Mouse (Mus musculus) lung, postnatal 0 days (tissue): ENCODE measurements around the gene Zfp341. TPM values are rescaled to one million over a fixed set of nuclear protein-coding genes. Genes with fewer than 3 reads are reported as not detected.

ENCODE experiments used
- ATAC-seq: fragments of 200-750 bp; cut with Nextera tagmentation; 2 replicates; pipeline ENCODE4 v1.8.0; 2017; ENCODE audit warnings: moderate library complexity
- DNase-seq: peaks from one replicate; pipeline ENCODE4 v3.0.0-alpha.2; 2016; ENCODE audit warnings: low spot score
- H3K27ac ChIP-seq: fragments of 300-500 bp; sonication (generic); 2 replicates; pipeline ENCODE4 v1.5.1; 2014; ENCODE audit warnings: antibody characterized with exemption, mild to moderate bottlenecking, low read length, mixed read lengths
- H3K27me3 ChIP-seq: fragments of 300-500 bp; sonication (generic); replicated peaks from 2 replicates; pipeline ENCODE4 v1.6.1; 2014; ENCODE audit warnings: low read length, mixed read lengths; ENCODE audit not compliant: insufficient read depth
- H3K36me3 ChIP-seq: fragments of 300-500 bp; sonication (generic); 2 replicates; pipeline ENCODE4 v1.6.1; 2014; ENCODE audit warnings: low read length, mixed read lengths; ENCODE audit not compliant: insufficient read depth
- H3K4me1 ChIP-seq: fragments of 300-500 bp; sonication (generic); 2 replicates; pipeline ENCODE4 v1.6.1; 2014; ENCODE audit warnings: antibody characterized with exemption, low read depth, low read length, mixed read lengths; ENCODE audit not compliant: insufficient read depth
- H3K4me2 ChIP-seq: fragments of 300-500 bp; sonication (generic); replicated peaks from 2 replicates; pipeline ENCODE4 v1.6.1; 2014; ENCODE audit warnings: low read depth, mild to moderate bottlenecking, low read length, moderate library complexity, mixed read lengths
- H3K4me3 ChIP-seq: fragments of 300-500 bp; sonication (generic); 2 replicates; pipeline ENCODE4 v1.5.1; 2014; ENCODE audit warnings: low read depth, low read length
- H3K9ac ChIP-seq: fragments of 300-500 bp; sonication (generic); replicated peaks from 2 replicates; pipeline ENCODE4 v1.6.1; 2014; ENCODE audit warnings: low read depth, mild to moderate bottlenecking
- H3K9me3 ChIP-seq: fragments of 300-500 bp; sonication (generic); 2 replicates; pipeline ENCODE4 v1.6.1; 2016; ENCODE audit warnings: low read length, mixed read lengths
- CTCF ChIP-seq: IDR thresholded peaks from 2 replicates; pipeline ENCODE4 v1.5.1; 2016; ENCODE audit warnings: antibody characterized with exemption, mild to moderate bottlenecking
- EP300 ChIP-seq: IDR thresholded peaks from 2 replicates; pipeline ENCODE4 v1.6.1; 2016; ENCODE audit warnings: antibody characterized with exemption, mild to moderate bottlenecking, control low read depth
- WGBS: fragments of 180-500 bp; shearing (Covaris S2); extraction: QIAGEN DNeasy Blood & Tissue Kit; methylation state at CpG from one replicate; pipeline ENCODE4 v1.1.7; 2014; 5-methylcytosine and 5-hydroxymethylcytosine counted together
- polyA plus RNA-seq: library from polyadenylated mRNA; unstranded; fragments of >200 nt; fragmentation: Nextera tagmentation; extraction: Ambion mirVana; gene quantifications from 2 replicates; pipeline ENCODE4 v1.2.1, GENCODE M21; 2015

Zfp341 gene
- polyA plus RNA-seq, 1 experiment from 2014 or later: 0.76 TPM

DNA sequence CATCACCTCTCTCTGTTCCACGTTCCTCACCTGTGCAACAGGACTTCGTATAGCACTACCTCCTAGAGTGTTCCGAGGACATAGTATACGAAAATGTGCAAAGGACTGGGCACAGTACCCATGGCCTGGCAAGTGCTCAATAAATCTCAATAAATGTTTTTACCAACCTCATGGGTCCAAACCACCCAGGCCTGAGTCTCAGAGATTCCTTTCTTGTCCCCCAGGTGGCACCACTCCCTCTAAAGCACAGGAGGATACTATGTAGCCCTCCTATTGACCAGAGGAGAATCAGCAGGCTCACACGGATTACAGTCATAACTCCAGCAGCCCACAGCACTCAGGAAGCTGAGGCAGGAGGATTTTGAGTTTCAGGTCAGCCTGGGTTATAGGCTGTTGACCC, 33.5 kb downstream of the Zfp341 start:
- H3K4me2 ChIP-seq: no peak overlapping the region
- H3K9ac ChIP-seq: no peak overlapping the region
- H3K9me3 ChIP-seq: no peaks in the 10 kb centered on the region
- no peaks in the 10 kb centered on the region for H3K4me1 ChIP-seq
- peak; percentile 43 for DNase-seq
- no peak overlapping the region for H3K4me3 ChIP-seq
- H3K27me3 ChIP-seq: no peaks in the 10 kb centered on the region
- TF ChIP-seq CTCF (peak; percentile 66), EP300 (no peak)
- ATAC-seq: no peak
- WGBS: 75% methylated on average over 5 of the region's 5 CpGs
- no peaks in the 10 kb centered on the region for H3K36me3 ChIP-seq
- H3K27ac ChIP-seq: no peak overlapping the region

DNA sequence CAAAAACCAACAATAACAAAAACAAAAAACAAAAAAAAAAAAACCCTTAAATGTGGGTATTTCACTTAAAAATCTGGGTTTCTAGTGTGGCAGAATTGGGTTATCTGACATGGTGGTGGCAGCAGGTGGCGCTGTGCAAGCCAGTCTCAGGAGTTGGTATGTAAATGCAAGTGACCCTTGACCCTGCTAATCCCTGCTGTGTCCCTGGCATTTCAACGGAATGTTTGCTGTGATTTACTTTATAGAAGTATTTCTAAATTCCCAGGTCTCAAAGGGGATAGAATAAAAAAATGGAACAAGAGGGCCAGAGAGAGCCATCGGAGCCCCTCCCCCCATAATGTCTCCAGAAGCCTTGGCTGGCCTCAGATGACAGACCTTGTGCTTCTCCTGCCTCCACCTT, 35.0 kb downstream of the Zfp341 start:
- H3K4me2 ChIP-seq: no peak overlapping the region
- H3K4me1 ChIP-seq: no peaks in the 10 kb centered on the region
- no peaks in the 10 kb centered on the region for H3K9me3 ChIP-seq
- DNase-seq (peak; percentile 53), ATAC-seq (no peak)
- H3K27ac ChIP-seq: no peak overlapping the region
- H3K4me3 ChIP-seq: no peak overlapping the region
- no peak overlapping the region for H3K9ac ChIP-seq
- TF ChIP-seq EP300: no peak
- peak; percentile 73 for TF ChIP-seq CTCF
- H3K27me3 ChIP-seq: no peaks in the 10 kb centered on the region
- no peaks in the 10 kb centered on the region for H3K36me3 ChIP-seq
- WGBS: 30% methylated on average over 3 of the region's 3 CpGs

- Histone ChIP-seq H3K9me3 (no peaks in the 10 kb centered on the region), H3K9ac (no peak overlapping the region), H3K27me3 (no peaks in the 10 kb centered on the region), H3K36me3 (no peaks in the 10 kb centered on the region), H3K4me3 (no peak overlapping the region), H3K4me1 (no peaks in the 10 kb centered on the region), H3K27ac (peak overlapping the region; percentile 57; the same call in 1 of the 2 replicates), H3K4me2 (no peak overlapping the region)
- DNase-seq (no peak), ATAC-seq (no peak)
- TF ChIP-seq CTCF: peak; percentile 24
- TF ChIP-seq EP300: no peak
- WGBS: 83% methylated on average over 3 of the region's 3 CpGs
These were observed 37.3 kb downstream of the Zfp341 start for GRCm38 (mm10) chr2:154650404-154650803.

DNA sequence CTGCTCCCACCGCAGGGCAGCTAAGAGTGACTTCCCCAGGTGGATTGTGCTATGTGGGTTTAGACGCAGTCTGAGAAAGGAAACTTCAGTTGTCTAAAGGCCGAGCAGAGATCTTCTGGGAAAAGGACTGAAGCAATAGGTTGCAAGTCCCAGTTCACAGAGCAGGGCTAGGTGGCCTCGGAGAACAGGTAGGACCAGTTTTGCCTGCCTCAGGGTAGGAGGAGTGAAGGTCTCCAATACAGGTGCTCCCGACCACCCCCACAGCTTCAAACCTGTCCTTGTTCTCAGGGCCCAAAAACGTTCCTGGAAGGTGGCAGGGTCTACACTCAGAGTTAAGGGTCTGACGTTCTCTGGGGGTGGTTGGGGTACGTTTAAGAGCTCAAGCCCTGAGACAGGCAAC, 38.3 kb downstream of the Zfp341 start, which contains the start of gene Chmp4b:
TSS of gene Chmp4b (plus strand) at position 343 of the 400 bp plus-strand sequence.
- DNase-seq: peak; percentile 74
- Histone ChIP-seq H3K9ac (no peak within 1 kb of the TSS), H3K4me1 (no peaks in the 10 kb centered on the region), H3K9me3 (no peaks in the 10 kb centered on the region), H3K36me3 (no peaks in the 10 kb centered on the region), H3K4me2 (no peak within 1 kb of the TSS), H3K27ac (peak within 1 kb of the TSS; percentile 57), H3K4me3 (no peak within 1 kb of the TSS), H3K27me3 (no peaks in the 10 kb centered on the region)
- WGBS: 41% methylated on average over 8 of the region's 8 CpGs
- TF ChIP-seq CTCF: no peak
- TF ChIP-seq EP300: no peak
- peak; percentile 63 for ATAC-seq

DNA sequence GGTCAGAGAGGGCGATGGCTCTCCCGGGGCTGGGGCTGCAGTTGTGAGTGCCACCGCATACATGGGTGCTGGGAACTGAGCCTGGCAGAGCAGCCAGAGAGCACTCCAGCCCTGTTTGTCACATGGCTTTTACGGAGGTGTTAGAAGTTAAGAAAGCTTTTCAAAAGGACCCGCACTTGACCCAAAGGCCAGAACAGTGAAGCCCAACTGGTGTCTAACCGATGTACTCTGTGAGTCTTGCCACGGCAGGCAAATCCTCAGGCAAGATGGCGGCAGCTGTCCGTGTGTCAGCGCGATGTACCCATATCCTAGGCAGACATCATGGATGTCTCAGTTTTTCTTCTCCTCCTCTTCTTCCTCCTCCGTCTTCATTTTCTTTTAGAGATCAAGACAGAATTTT, 41.9 kb downstream of the Zfp341 start:
- ATAC-seq (no peak), DNase-seq (no peak)
- Histone ChIP-seq H3K9ac (no peak overlapping the region), H3K9me3 (no peaks in the 10 kb centered on the region), H3K4me2 (no peak overlapping the region), H3K36me3 (no peaks in the 10 kb centered on the region), H3K27me3 (no peaks in the 10 kb centered on the region), H3K4me3 (no peak overlapping the region), H3K4me1 (peaks cover 7% of the 10 kb centered on the region; the same call in 1 of the 2 replicates), H3K27ac (no peak overlapping the region)
- TF ChIP-seq EP300 (no peak), CTCF (no peak)
- 90% methylated on average over 12 of the region's 12 CpGs for WGBS

DNA sequence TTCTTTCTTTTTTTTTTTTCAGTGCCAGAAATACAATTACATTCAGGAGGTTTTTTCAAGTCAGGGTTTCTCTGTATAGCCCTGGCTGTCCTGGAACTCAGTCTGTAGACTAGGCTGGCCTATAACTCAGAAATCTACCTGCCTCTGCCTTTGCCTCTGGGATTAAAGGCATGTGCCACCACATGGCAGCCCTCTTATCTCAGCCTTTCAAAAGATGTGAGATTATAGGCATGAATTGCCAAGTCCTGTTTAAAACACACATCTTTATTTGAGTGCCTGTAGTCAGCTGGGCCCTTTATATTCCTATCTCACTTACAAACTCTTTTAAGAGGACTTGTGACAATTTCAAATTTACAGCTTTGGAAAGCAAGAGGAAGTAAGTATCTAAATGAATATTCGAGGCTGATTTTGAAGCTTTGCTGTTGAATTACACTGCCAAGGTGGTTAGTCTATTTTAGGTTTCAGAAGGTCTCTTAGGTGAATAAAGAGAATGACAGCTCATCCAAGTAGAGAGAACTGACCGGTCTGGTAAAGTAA, 42.8 kb downstream of the Zfp341 start:
- WGBS: 69% methylated on average over 2 of the region's 2 CpGs
- Histone ChIP-seq H3K4me1 (peaks cover 7% of the 10 kb centered on the region; the same call in 1 of the 2 replicates), H3K9me3 (no peaks in the 10 kb centered on the region), H3K36me3 (0 out of 2 replicates have a peak, but pooled peaks cover 4% of the 10 kb centered on the region), H3K9ac (no peak overlapping the region), H3K27ac (no peak overlapping the region; the same call in 1 of the 2 replicates), H3K4me3 (no peak overlapping the region), H3K27me3 (no peaks in the 10 kb centered on the region), H3K4me2 (no peak overlapping the region)
- ATAC-seq (no peak), DNase-seq (no peak)
- TF ChIP-seq EP300: no peak
- TF ChIP-seq CTCF: no peak
